Mouse (Mus musculus) heart, embryonic 14.5 days (tissue): ENCODE measurements around the gene Cobl. TPM values are rescaled to one million over a fixed set of nuclear protein-coding genes. Genes with fewer than 3 reads are reported as not detected.

Experiments used
- ATAC-seq: fragments of 200-750 bp; cut with Nextera tagmentation; 2 replicates; pipeline ENCODE4 v1.8.0; 2017; ENCODE audit warnings: low read depth, moderate TSS enrichment; ENCODE audit not compliant: insufficient number of reproducible peaks, insufficient read depth, low FRiP score
- H3K27ac ChIP-seq, 2 experiments: fragments of 200-500 bp in 1 of 2; fragments of 300-500 bp in 1 of 2; sonication (generic) in 1 of 2; replicated peaks in 1 of 2; 2 replicates each; pipeline ENCODE4 v1.5.1; 2012 to 2014; ENCODE audit warnings: low read depth in 2 of 2, low read length in 2 of 2, control low read depth in 1 of 2, mild to moderate bottlenecking in 1 of 2, mixed read lengths in 1 of 2; ENCODE audit not compliant: control insufficient read depth in 1 of 2, insufficient read depth in 1 of 2
- H3K27me3 ChIP-seq: fragments of 300-500 bp; sonication (generic); 2 replicates; pipeline ENCODE4 v1.6.1; 2014; ENCODE audit warnings: mild to moderate bottlenecking, low read length, control low read depth; ENCODE audit not compliant: control insufficient read depth, insufficient read depth
- H3K36me3 ChIP-seq: fragments of 300-500 bp; sonication (generic); 2 replicates; pipeline ENCODE4 v1.6.1; 2014; ENCODE audit warnings: mild to moderate bottlenecking, control low read depth, low read length, mixed read lengths; ENCODE audit not compliant: control insufficient read depth, insufficient read depth
- H3K4me1 ChIP-seq, 2 experiments: fragments of 200-500 bp in 1 of 2; fragments of 300-500 bp in 1 of 2; sonication (generic) in 1 of 2; 2 replicates each; pipeline ENCODE4 v1.6.1; 2012 to 2014; ENCODE audit warnings: low read length in 2 of 2, control low read depth in 1 of 2, mixed read lengths in 1 of 2; ENCODE audit not compliant: control insufficient read depth in 2 of 2, insufficient read depth in 2 of 2
- H3K4me2 ChIP-seq: fragments of 300-500 bp; sonication (generic); 2 replicates; pipeline ENCODE4 v1.6.1; 2014; ENCODE audit warnings: mild to moderate bottlenecking, low read length
- H3K4me3 ChIP-seq, 2 experiments: fragments of 200-500 bp in 1 of 2; fragments of 300-500 bp in 1 of 2; sonication (generic) in 1 of 2; 2 replicates each; pipeline ENCODE4 v1.5.1; 2012 to 2014; ENCODE audit warnings: low read length in 2 of 2, mild to moderate bottlenecking in 2 of 2, control low read depth in 1 of 2, low read depth in 1 of 2, moderate library complexity in 1 of 2; ENCODE audit not compliant: control insufficient read depth in 1 of 2, insufficient read depth in 1 of 2
- H3K9ac ChIP-seq: fragments of 300-500 bp; sonication (generic); 2 replicates; pipeline ENCODE4 v1.6.1; 2014; ENCODE audit warnings: mild to moderate bottlenecking, low read length
- H3K9me3 ChIP-seq: fragments of 300-500 bp; sonication (generic); 2 replicates; pipeline ENCODE4 v1.6.1; 2016; ENCODE audit warnings: low read length, control low read depth; ENCODE audit not compliant: control insufficient read depth
- WGBS: fragments of 180-500 bp; shearing (Covaris S2); extraction: QIAGEN DNeasy Blood & Tissue Kit; methylation state at CpG from one replicate; pipeline ENCODE4 v1.1.7; 2014; 5-methylcytosine and 5-hydroxymethylcytosine counted together
- polyA plus RNA-seq: library from polyadenylated mRNA; unstranded; fragments of >200 nt; fragmentation: Nextera tagmentation; extraction: Ambion mirVana; gene quantifications from 2 replicates; pipeline ENCODE4 v1.2.1, GENCODE M21; 2014

The Cobl gene
- polyA plus RNA-seq, 1 experiment from 2014 or later = 46.4 TPM

- H3K4me2 ChIP-seq = no peak overlapping the region; the same call in 1 of the 2 replicates
- H3K27ac ChIP-seq = no peak overlapping the region
- no peak for ATAC-seq
- 0 out of 4 replicates have a peak, but pooled peaks cover 0 to 6% of the 10 kb centered on the region in 2 experiments for H3K4me1 ChIP-seq
- H3K9me3 ChIP-seq = no peaks in the 10 kb centered on the region
- no peak overlapping the region for H3K9ac ChIP-seq
- no peak overlapping the region for H3K4me3 ChIP-seq
- H3K27me3 ChIP-seq = no peaks in the 10 kb centered on the region
- H3K36me3 ChIP-seq = no peaks in the 10 kb centered on the region
- 32% methylated on average over 7 of the region's 7 CpGs for WGBS
These were observed 184.0 kb downstream of the Cobl start for GRCm38 (mm10) chr11:12280711-12281110.

- Histone ChIP-seq H3K27me3 (no peaks in the 10 kb centered on the region), H3K27ac (no peak overlapping the region), H3K9me3 (no peaks in the 10 kb centered on the region), H3K4me3 (no peak overlapping the region), H3K36me3 (no peaks in the 10 kb centered on the region), H3K9ac (no peak overlapping the region), H3K4me2 (no peak overlapping the region), H3K4me1 (no peaks in the 10 kb centered on the region)
- no peak for ATAC-seq
- WGBS = 61% methylated on average over 2 of the region's 2 CpGs
These were observed 190.5 kb downstream of the Cobl start for GRCm38 (mm10) chr11:12274276-12274675.

- H3K27ac ChIP-seq = no peak overlapping the region
- no peak for ATAC-seq
- H3K36me3 ChIP-seq = no peaks in the 10 kb centered on the region
- H3K4me3 ChIP-seq = no peak overlapping the region
- no peaks in the 10 kb centered on the region for H3K9me3 ChIP-seq
- H3K27me3 ChIP-seq = no peaks in the 10 kb centered on the region
- H3K4me1 ChIP-seq = no peaks in the 10 kb centered on the region
- 87% methylated on average over 6 of the region's 6 CpGs for WGBS
- no peak overlapping the region for H3K4me2 ChIP-seq
- no peak overlapping the region for H3K9ac ChIP-seq
These were observed 191.0 kb downstream of the Cobl start for GRCm38 (mm10) chr11:12273726-12274125.

- Histone ChIP-seq H3K4me1 (peaks cover 3 to 11% of the 10 kb centered on the region in 2 experiments; a peak in 3 of 4 replicates), H3K9ac (no peak overlapping the region), H3K27ac (no peak overlapping the region), H3K36me3 (no peaks in the 10 kb centered on the region), H3K4me2 (no peak overlapping the region), H3K9me3 (no peaks in the 10 kb centered on the region), H3K4me3 (no peak overlapping the region), H3K27me3 (no peaks in the 10 kb centered on the region)
- 79% methylated on average over 2 of the region's 2 CpGs for WGBS
- no peak for ATAC-seq
These were observed 206.3 kb downstream of the Cobl start for GRCm38 (mm10) chr11:12258411-12258810.

- no peak overlapping the region for H3K9ac ChIP-seq
- no peaks in the 10 kb centered on the region for H3K9me3 ChIP-seq
- 90% methylated on average over 5 of the region's 5 CpGs for WGBS
- H3K4me3 ChIP-seq = no peak overlapping the region
- H3K4me1 ChIP-seq = peaks cover 3 to 11% of the 10 kb centered on the region in 2 experiments; a peak in 3 of 4 replicates
- no peaks in the 10 kb centered on the region for H3K27me3 ChIP-seq
- no peak overlapping the region for H3K27ac ChIP-seq
- no peaks in the 10 kb centered on the region for H3K36me3 ChIP-seq
- no peak overlapping the region for H3K4me2 ChIP-seq
- no peak for ATAC-seq
These were observed 207.2 kb downstream of the Cobl start for GRCm38 (mm10) chr11:12257324-12258118.

GRCm38 (mm10) chr11:12245327-12245915 is 219.3 kb downstream of the Cobl start:
- Histone ChIP-seq H3K27me3 (no peaks in the 10 kb centered on the region), H3K27ac (no peak overlapping the region), H3K9ac (no peak overlapping the region), H3K36me3 (no peaks in the 10 kb centered on the region), H3K4me3 (no peak overlapping the region), H3K4me1 (peaks cover 0 to 8% of the 10 kb centered on the region in 2 experiments; a peak in 2 of 4 replicates), H3K9me3 (no peaks in the 10 kb centered on the region), H3K4me2 (no peak overlapping the region)
- 35% methylated on average over 4 of the region's 4 CpGs for WGBS
- ATAC-seq = peak; percentile 31; the same call in 1 of the 2 replicates

- Histone ChIP-seq H3K9me3 (no peaks in the 10 kb centered on the region), H3K36me3 (no peaks in the 10 kb centered on the region), H3K4me3 (no peak overlapping the region), H3K27me3 (no peaks in the 10 kb centered on the region), H3K27ac (no peak overlapping the region), H3K9ac (no peak overlapping the region), H3K4me1 (peaks cover 10 to 13% of the 10 kb centered on the region in 2 experiments; a peak in 3 of 4 replicates), H3K4me2 (no peak overlapping the region)
- ATAC-seq = no peak
- WGBS = 88% methylated on average over 1 of the region's 1 CpGs
These were observed 228.4 kb downstream of the Cobl start for GRCm38 (mm10) chr11:12236341-12236740.
